Mouse (Mus musculus) neural tube, embryonic 11.5 days (tissue): ENCODE results near the gene Ift172. TPM values are rescaled to one million over a fixed set of nuclear protein-coding genes. Genes with fewer than 3 reads are reported as not detected.

Experiments used
- ATAC-seq: fragments of 200-750 bp; cut with Nextera tagmentation; 2 replicates; pipeline ENCODE4 v1.8.0; 2017; ENCODE audit warnings: moderate number of reproducible peaks, mild to moderate bottlenecking, moderate TSS enrichment, moderate library complexity; ENCODE audit not compliant: insufficient read depth, low FRiP score, low TSS enrichment
- DNase-seq: peaks from one replicate; pipeline ENCODE4 v3.0.0-alpha.2; 2015; ENCODE audit warnings: low spot score
- H3K27ac ChIP-seq: fragments of 300-500 bp; sonication (generic); 2 replicates; pipeline ENCODE4 v1.5.1; 2014; ENCODE audit warnings: low read depth, mild to moderate bottlenecking, low read length
- H3K27me3 ChIP-seq: fragments of 300-500 bp; sonication (generic); 2 replicates; pipeline ENCODE4 v1.6.1; 2014; ENCODE audit warnings: mild to moderate bottlenecking, low read length, mixed read lengths; ENCODE audit not compliant: control insufficient read depth, insufficient read depth
- H3K36me3 ChIP-seq: fragments of 300-500 bp; sonication (generic); 2 replicates; pipeline ENCODE4 v1.6.1; 2014; ENCODE audit warnings: mild to moderate bottlenecking, low read length, moderate library complexity, mixed read lengths; ENCODE audit not compliant: control insufficient read depth, insufficient read depth
- H3K4me1 ChIP-seq: fragments of 300-500 bp; sonication (generic); 2 replicates; pipeline ENCODE4 v1.6.1; 2014; ENCODE audit warnings: low read length, mixed read lengths; ENCODE audit not compliant: control insufficient read depth, insufficient read depth
- H3K4me2 ChIP-seq: fragments of 300-500 bp; sonication (generic); 2 replicates; pipeline ENCODE4 v1.6.1; 2014; ENCODE audit warnings: low read depth, mild to moderate bottlenecking, moderate library complexity
- H3K4me3 ChIP-seq: fragments of 300-500 bp; sonication (generic); 2 replicates; pipeline ENCODE4 v1.5.1; 2014; ENCODE audit warnings: low read depth, low read length
- H3K9ac ChIP-seq: fragments of 300-500 bp; sonication (generic); 2 replicates; pipeline ENCODE4 v1.6.1; 2014; ENCODE audit warnings: mild to moderate bottlenecking, low read length
- H3K9me3 ChIP-seq: fragments of 300-500 bp; sonication (generic); 2 replicates; pipeline ENCODE4 v1.6.1; 2016; ENCODE audit warnings: low read length; ENCODE audit not compliant: control insufficient read depth
- WGBS: fragments of 180-500 bp; shearing (Covaris S2); extraction: QIAGEN DNeasy Blood & Tissue Kit; methylation state at CpG from one replicate; pipeline ENCODE4 v1.1.7; 2014; 5-methylcytosine and 5-hydroxymethylcytosine counted together
- polyA plus RNA-seq: library from polyadenylated mRNA; unstranded; fragments of >200 nt; fragmentation: Nextera tagmentation; extraction: Ambion mirVana; gene quantifications from 2 replicates; pipeline ENCODE4 v1.2.1, GENCODE M21; 2014

Gene Ift172
- polyA plus RNA-seq, 1 experiment from 2014 or later, result 33.0 TPM

DNA sequence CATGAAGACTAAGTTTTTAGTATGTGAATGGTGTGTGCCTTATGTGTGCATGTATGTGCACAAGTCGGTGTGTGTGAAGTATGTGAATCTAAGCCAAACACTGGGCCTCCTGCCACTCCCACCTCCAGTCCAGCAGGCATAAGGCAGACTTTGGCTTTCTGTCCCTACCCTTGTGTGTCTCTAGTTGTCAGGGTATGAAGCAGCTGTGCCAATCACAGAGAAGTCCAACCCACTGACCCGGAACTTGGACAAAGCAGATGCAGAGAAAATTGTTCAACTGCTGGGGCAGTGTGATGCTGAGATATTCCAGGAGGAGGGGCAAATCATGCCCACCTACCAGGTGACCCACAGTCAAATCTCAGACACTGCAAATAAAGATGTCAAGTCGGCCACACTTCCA, 7.1 kb upstream of the Ift172 start:
- no peak overlapping the region for H3K9ac ChIP-seq
- no peak overlapping the region for H3K4me2 ChIP-seq
- H3K27me3 ChIP-seq, result no peaks in the 10 kb centered on the region
- H3K4me3 ChIP-seq, result no peak overlapping the region
- H3K9me3 ChIP-seq, result no peaks in the 10 kb centered on the region
- peaks cover 8% of the 10 kb centered on the region for H3K4me1 ChIP-seq
- DNase-seq, result no peak
- no peak overlapping the region for H3K27ac ChIP-seq
- WGBS, result 78% methylated on average over 3 of the region's 3 CpGs
- peaks cover 4% of the 10 kb centered on the region for H3K36me3 ChIP-seq
- no peak for ATAC-seq

DNA sequence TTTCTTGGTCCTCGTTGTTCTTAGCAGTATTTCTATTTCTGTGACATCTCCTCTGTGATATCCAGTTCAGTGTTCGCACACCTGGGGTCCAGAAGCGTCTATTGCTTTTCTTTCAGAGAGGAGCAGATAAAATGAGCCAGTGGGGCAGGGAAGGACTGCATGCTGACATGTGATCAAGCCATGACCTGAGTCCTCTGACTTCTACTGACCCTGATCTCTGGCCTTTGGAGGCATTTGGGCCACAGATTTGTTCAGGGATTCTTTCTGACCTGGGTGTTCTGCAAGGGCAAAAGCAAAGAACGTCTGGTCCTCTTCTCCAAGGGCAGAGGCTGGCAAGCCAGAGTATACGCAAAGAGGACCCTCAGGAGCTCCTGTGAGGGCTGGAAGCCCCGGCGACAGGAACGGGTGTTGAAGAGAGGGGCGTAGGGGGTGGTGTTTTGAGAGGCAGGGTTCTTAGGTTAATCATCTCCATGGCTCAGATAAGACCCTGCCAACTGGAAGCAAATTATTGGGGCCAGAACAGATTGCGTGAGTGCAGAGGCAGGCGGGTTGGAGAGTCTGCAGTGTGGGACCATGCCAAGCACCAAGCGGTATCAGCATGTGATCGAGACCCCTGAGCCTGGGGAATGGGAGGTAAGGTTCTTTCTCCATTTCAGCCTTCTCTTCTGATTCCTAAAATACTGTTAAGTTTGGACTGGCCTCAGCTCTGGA, 6.3 kb upstream of the Ift172 start, which contains the start of gene Gckr:
Gene Gckr, plus strand, starts transcription at position 397 of the 711 bp plus-strand sequence.
- 77% methylated on average over 13 of the region's 13 CpGs for WGBS

DNA sequence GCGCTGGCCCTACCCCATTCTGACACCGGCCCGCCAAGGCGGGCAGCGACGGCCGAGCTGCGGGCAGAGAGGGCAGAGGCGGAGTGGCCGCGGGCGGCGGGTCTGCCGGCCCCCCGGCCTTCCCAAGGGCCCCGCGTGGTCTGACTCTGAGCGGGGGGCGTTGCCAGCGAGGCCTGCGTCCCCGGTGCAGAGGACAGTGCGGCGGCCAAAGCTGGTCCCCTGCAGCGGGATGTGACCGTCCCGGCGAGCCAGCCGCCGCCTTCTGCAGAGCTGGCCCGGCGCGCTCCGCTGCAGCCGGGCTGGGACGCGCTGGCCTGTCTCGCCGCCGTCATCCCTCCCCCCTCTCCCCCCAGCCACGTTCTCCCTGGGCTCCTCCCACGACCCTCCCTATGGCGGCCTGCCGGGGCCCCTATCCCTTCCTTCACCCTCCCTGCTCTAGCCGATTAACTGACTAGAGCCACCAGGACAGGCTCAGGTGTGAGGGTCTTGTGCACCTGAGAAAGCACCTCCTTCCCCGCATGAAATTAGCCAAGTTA, 4.8 kb upstream of the Ift172 start, which contains the start of gene Fndc4:
Gene Fndc4, minus strand, starts transcription at position 475 of the 536 bp plus-strand sequence.
- ATAC-seq, result peak; percentile 76; the same call in 1 of the 2 replicates
- WGBS, result 1% methylated on average over 44 of the region's 46 CpGs

More for the DNA sequence above, 6.3 kb upstream of the Ift172 start, which contains the start of gene Gckr:
- Histone ChIP-seq H3K9ac (no peak within 1 kb of the TSS; the same call in 1 of the 2 replicates), H3K9me3 (no peaks in the 10 kb centered on the region), H3K4me2 (peak within 1 kb of the TSS; percentile 97), H3K27me3 (no peaks in the 10 kb centered on the region), H3K27ac (no peak within 1 kb of the TSS), H3K4me1 (peaks cover 8% of the 10 kb centered on the region), H3K36me3 (peaks cover 6% of the 10 kb centered on the region), H3K4me3 (peak within 1 kb of the TSS; percentile 85)
- DNase-seq, result no peak
- no peak for ATAC-seq

DNA sequence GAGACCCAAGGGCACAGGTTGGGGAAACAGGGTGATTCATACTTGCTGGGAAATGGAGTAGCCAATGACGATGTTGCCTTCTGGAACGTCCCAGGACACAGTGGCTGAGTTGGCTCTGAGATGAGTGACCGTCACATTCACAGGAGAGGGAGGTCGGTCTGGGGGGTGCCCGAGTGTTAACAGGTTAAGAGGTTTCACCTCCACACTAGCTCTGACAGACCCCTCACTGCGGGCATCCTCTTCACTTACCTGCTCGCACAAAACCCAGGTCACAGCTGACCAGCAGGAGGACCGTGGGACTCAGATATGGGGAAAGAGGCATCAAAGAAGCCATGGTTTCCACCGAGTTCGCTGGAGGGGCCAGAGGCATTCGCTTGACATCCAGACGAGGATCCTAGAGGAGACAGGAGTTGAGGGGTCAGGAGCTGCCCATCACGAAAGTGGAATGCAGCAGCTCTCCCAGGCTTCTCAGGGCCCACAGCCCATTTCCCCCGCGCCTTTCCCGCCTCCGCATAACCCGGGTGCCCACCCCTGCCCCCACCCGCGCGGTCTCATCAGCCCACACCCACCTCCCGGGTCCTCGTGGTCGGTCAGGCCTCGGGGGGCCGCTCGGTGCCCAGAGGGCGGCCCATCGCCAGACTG, 4.2 kb upstream of the Ift172 start:
- Histone ChIP-seq H3K4me1 (peaks cover 10% of the 10 kb centered on the region), H3K27me3 (no peaks in the 10 kb centered on the region), H3K27ac (0 out of 2 replicates have a peak overlapping the region, but pooled peaks have one; percentile 42), H3K4me3 (peak overlapping the region; percentile 85), H3K36me3 (peaks cover 6% of the 10 kb centered on the region), H3K9ac (peak overlapping the region; percentile 92), H3K9me3 (no peaks in the 10 kb centered on the region), H3K4me2 (peak overlapping the region; percentile 97)
- DNase-seq (peak; percentile 21), ATAC-seq (no peak)
- 8% methylated on average over 28 of the region's 29 CpGs for WGBS

More for the DNA sequence above, 4.8 kb upstream of the Ift172 start, which contains the start of gene Fndc4:
- peaks cover 6% of the 10 kb centered on the region for H3K36me3 ChIP-seq
- no peaks in the 10 kb centered on the region for H3K9me3 ChIP-seq
- H3K9ac ChIP-seq, result peak within 1 kb of the TSS; percentile 92
- H3K4me3 ChIP-seq, result peak within 1 kb of the TSS; percentile 85
- H3K4me2 ChIP-seq, result peak within 1 kb of the TSS; percentile 97
- H3K27me3 ChIP-seq, result no peaks in the 10 kb centered on the region
- H3K4me1 ChIP-seq, result peaks cover 10% of the 10 kb centered on the region
- H3K27ac ChIP-seq, result peak within 1 kb of the TSS; percentile 42; the same call in 1 of the 2 replicates
- DNase-seq, result peak; percentile 80

DNA sequence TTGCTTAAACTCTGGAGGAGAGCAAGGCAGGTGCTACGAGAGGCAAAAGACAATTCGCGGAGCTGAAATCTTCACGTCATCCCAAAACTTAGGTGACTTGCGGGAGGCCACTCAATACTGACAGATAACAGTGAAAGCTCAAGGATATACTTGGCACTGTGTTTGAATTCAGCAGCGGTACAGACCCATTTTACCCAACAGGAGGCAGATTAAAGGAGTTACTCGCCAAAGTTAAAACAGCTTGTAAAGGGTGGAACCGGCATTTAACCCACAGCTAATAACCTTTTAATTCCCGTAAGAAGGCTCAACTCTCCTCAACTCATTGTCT, 409 bp upstream of the Ift172 start:
- peaks cover 10% of the 10 kb centered on the region for H3K4me1 ChIP-seq
- peak overlapping the region; percentile 67; the same call in 1 of the 2 replicates for H3K27ac ChIP-seq
- DNase-seq (no peak), ATAC-seq (no peak; the same call in 1 of the 2 replicates)
- no peaks in the 10 kb centered on the region for H3K27me3 ChIP-seq
- H3K9me3 ChIP-seq, result no peaks in the 10 kb centered on the region
- H3K4me3 ChIP-seq, result peak overlapping the region; percentile 48
- H3K36me3 ChIP-seq, result peaks cover 6% of the 10 kb centered on the region
- 7% methylated on average over 9 of the region's 9 CpGs for WGBS
- H3K9ac ChIP-seq, result peak overlapping the region; percentile 56
- peak overlapping the region; percentile 79 for H3K4me2 ChIP-seq

DNA sequence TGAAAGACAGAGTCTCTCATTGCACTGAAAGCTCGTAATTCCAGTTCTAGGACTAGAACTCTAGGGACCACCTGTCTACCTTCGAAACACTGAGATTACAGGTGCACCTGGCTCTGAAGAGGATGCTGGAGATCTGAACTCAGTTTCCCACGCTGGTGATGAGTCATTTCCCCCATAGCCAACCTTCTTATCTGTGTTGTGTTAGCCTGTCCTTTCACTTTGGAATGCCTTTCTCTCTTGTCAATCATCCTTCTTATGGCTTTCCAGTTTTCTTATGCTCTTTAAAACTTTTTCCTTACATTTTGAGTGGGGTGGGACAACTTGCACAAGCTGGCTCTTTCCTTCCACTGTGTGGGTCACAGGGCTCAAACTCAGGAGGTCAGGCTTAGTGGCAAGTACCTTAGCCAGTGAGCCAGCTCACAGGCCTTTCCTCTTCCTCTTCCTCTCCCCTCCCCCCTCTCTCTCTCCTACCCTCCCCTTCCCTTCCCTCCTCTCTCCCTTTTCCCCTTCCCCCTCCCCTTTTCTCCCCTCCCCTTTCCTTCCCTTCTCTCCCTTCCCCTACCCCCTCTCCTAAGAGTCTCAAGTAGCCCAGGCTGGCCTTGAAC, 1.2 kb downstream of the Ift172 start:
- Histone ChIP-seq H3K27me3 (no peaks in the 10 kb centered on the region), H3K36me3 (peaks cover 6% of the 10 kb centered on the region), H3K4me3 (no peak overlapping the region), H3K27ac (no peak overlapping the region), H3K4me1 (peaks cover 7% of the 10 kb centered on the region), H3K9ac (no peak overlapping the region), H3K4me2 (peak overlapping the region; percentile 79; the same call in 1 of the 2 replicates), H3K9me3 (no peaks in the 10 kb centered on the region)
- ATAC-seq, result no peak
- WGBS, result 82% methylated on average over 3 of the region's 3 CpGs
- no peak for DNase-seq

DNA sequence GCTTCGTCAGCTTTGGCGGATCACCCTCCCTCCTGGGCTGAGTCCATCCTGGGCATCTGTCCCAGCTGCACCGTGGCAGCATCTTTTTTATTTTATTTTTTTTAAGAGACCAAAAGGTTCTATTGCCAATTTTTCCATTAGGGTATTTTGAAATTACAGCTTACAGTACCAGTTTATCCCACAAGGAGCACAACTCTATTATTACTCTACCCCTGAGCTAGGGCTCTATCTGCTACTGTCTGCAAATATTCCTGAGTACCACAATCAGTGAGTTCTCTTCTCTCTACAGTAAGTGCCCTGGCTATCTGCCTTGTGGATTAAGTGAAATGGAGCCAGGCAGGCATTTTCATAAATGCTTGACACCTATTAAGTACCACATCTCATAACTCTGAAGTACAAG, 2.3 kb downstream of the Ift172 start:
- no peak overlapping the region for H3K4me2 ChIP-seq
- H3K4me1 ChIP-seq, result peaks cover 2% of the 10 kb centered on the region; the same call in 1 of the 2 replicates
- H3K9ac ChIP-seq, result no peak overlapping the region
- no peak for DNase-seq
- H3K9me3 ChIP-seq, result no peaks in the 10 kb centered on the region
- no peak overlapping the region for H3K27ac ChIP-seq
- H3K27me3 ChIP-seq, result no peaks in the 10 kb centered on the region
- 80% methylated on average over 3 of the region's 3 CpGs for WGBS
- ATAC-seq, result no peak
- H3K4me3 ChIP-seq, result no peak overlapping the region
- H3K36me3 ChIP-seq, result peaks cover 9% of the 10 kb centered on the region

DNA sequence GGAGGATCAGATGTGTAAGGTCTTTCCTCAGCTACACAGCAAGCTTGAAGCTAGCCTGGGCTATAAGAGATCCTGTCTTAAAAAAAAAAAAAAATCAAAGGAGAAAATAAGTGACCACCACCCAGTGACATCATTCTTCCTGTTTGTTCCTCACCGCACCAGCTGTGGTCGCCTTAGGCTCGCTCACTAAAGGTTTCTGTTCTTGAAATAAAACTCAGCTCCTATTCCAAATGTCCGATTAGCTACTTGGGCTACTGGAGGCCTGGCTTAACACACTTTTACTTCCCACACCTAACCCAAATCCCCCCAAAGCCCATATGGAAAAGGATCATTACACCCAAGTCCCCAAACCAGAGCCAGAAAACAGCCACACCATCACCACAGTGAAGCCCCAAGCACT, 2.7 kb downstream of the Ift172 start:
- H3K4me2 ChIP-seq, result no peak overlapping the region
- no peak overlapping the region for H3K27ac ChIP-seq
- 79% methylated on average over 4 of the region's 4 CpGs for WGBS
- H3K9ac ChIP-seq, result no peak overlapping the region
- H3K36me3 ChIP-seq, result peaks cover 6% of the 10 kb centered on the region
- H3K4me1 ChIP-seq, result peaks cover 2% of the 10 kb centered on the region; the same call in 1 of the 2 replicates
- DNase-seq (no peak), ATAC-seq (no peak)
- no peak overlapping the region for H3K4me3 ChIP-seq
- no peaks in the 10 kb centered on the region for H3K9me3 ChIP-seq
- H3K27me3 ChIP-seq, result no peaks in the 10 kb centered on the region
